Mouse (Mus musculus): ENCODE measurements at regions not wholly inside any gene's neighbourhood (a gene's known extent, or its start where the extent isn't known, plus 50 kb on each side); places are given as distances from the start of the nearest gene placed in this dataset.
"Not testable (repeated sequence)": the region's sequence is repeated elsewhere in the genome, so short reads cannot be mapped to it uniquely, and the experiment has no call there.

GRCm38 (mm10) chr1:168601967-168602366 lies 169.9 kb upstream of the Pbx1 start:
- not testable (repeated sequence) for TF ChIP-seq EP300 (IDR thresholded peaks at IDR 0.05; ENCODE audit: insufficient read depth, low read depth, low read length); CTCF (IDR thresholded peaks at IDR 0.05); POLR2A (IDR thresholded peaks at IDR 0.05; ENCODE audit: insufficient read depth, low read depth, low read length)
